Mouse (Mus musculus) spleen, adult 2 months (tissue): ENCODE data around the gene Arhgef2.

Experiments
- CTCF ChIP-seq: fragments of 200-500 bp; IDR thresholded peaks from 2 replicates; pipeline ENCODE4 v1.5.1; 2011; ENCODE audit warnings: mild to moderate bottlenecking, inconsistent platforms; ENCODE audit not compliant: insufficient read depth, insufficient read length, insufficient replicate concordance; ENCODE audit errors: extremely low read depth
- POLR2A ChIP-seq: fragments of 200-500 bp; IDR thresholded peaks from 2 replicates; pipeline ENCODE4 v1.6.1; 2011; ENCODE audit warnings: low read depth, low read length, inconsistent platforms

DNA sequence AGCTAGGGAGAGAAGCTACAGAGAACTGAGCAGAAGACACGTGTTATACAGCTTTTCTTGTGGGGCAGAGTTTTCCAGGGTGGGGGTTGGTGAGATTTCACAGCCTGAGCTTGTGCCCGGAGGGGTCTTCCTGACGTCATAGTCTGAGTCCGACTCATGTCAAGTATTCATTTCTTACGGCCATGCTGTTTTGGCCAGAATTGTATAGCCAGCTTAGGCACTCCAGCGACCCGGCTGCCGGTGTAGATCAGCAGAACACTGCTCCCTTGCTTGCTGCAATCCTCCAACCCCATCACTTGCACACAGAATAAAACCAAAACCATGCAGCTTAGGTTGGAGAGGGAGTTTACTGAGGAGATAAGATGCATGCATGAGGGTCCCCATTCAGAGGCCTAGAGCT lies 49.9 kb downstream of the Arhgef2 start:
- no peak for TF ChIP-seq CTCF
- TF ChIP-seq POLR2A, result no peak
